Comparison of ENCODE assay signal across 31 mouse cellular contexts in genomic region chr4:109091241-109091777, GRCm38 (mm10).
DNase-seq lines count a peak whose midpoint lies in the region; ATAC-seq and TF ChIP-seq lines count a peak whose summit lies in the region.
"Had no signal": no experiment of that assay in that cellular context is flagged by ENCODE, and none has a peak within 500 bp of the region (broad histone marks: within the 10 kb centered on the region; RNA-seq: fewer than 3 reads in every experiment).

No protein-coding gene starts in this region.

- peak; percentile 25 for DNase-seq in forebrain, embryonic 14.5 days (ENCODE audit: low spot score)
- DNase-seq in forebrain, embryonic 10.5 days (ENCODE audit: extremely low spot score, low spot score), result no peak
- DNase-seq in forebrain, postnatal 0 days, result peak; percentile 26
- DNase-seq in forebrain, embryonic 11.5 days (ENCODE audit: low spot score), result no peak
- peak; percentile 58 for DNase-seq in 416B (ENCODE audit: low read depth)
- DNase-seq in brain, adult 2 months (ENCODE audit: low read depth, low spot score), result peak; percentile 26
- no peak for DNase-seq in cerebellum, adult 2 months
- DNase-seq: adrenal gland, adult 8-10 months; adrenal gland, postnatal 25 days; cerebellum, adult 11 months; cerebellum, adult 8-10 months; cerebellum, postnatal 10 days; cerebellum, postnatal 36 days; embryo, embryonic 11 days; gastrocnemius, adult 2 months; gastrocnemius, postnatal 14 days; heart, adult 11 months; heart, postnatal 10 days; heart, postnatal 36 days; kidney, adult 18-20 months; kidney, adult 9 months had no signal

- H3K27ac ChIP-seq in forebrain, embryonic 14.5 days (ENCODE audit: low read depth, low read length), result no peak overlapping the region
- H3K27ac ChIP-seq in forebrain, embryonic 10.5 days, result no peak overlapping the region
- no peak overlapping the region for H3K27ac ChIP-seq in forebrain, postnatal 0 days (ENCODE audit: low read depth, low read length)
- H3K27ac ChIP-seq in forebrain, embryonic 11.5 days (ENCODE audit: low read depth, low read length), result no peak overlapping the region
- H3K27ac ChIP-seq in hindbrain, embryonic 13.5 days, result no peak overlapping the region
- H3K27ac ChIP-seq in cerebellum, adult 2 months (ENCODE audit: insufficient read depth, low read length), result no peak overlapping the region
- H3K27ac ChIP-seq: hindbrain, embryonic 10.5 days; hindbrain, embryonic 14.5 days; hindbrain, postnatal 0 days had no signal

- no peaks in the 10 kb centered on the region for H3K36me3 ChIP-seq in forebrain, embryonic 14.5 days (ENCODE audit: control insufficient read depth, insufficient read depth, low read length)
- no peaks in the 10 kb centered on the region for H3K36me3 ChIP-seq in forebrain, embryonic 10.5 days (replicated peaks)
- no peaks in the 10 kb centered on the region for H3K36me3 ChIP-seq in forebrain, postnatal 0 days (ENCODE audit: insufficient read depth)
- H3K36me3 ChIP-seq in forebrain, embryonic 11.5 days (ENCODE audit: control insufficient read depth, insufficient read depth, low read length), result no peaks in the 10 kb centered on the region; the same call in 1 of the 2 replicates
- H3K36me3 ChIP-seq in hindbrain, embryonic 13.5 days, result peaks cover 4% of the 10 kb centered on the region

- no peak overlapping the region for H3K9ac ChIP-seq in forebrain, embryonic 14.5 days (ENCODE audit: low read length)
- no peak overlapping the region for H3K9ac ChIP-seq in forebrain, postnatal 0 days
- no peak overlapping the region for H3K9ac ChIP-seq in forebrain, embryonic 11.5 days (ENCODE audit: low read length)
- no peak overlapping the region for H3K9ac ChIP-seq in hindbrain, embryonic 13.5 days
- H3K9ac ChIP-seq: heart, embryonic 12.5 days; heart, embryonic 15.5 days; hindbrain, embryonic 14.5 days had no signal

- TF ChIP-seq POLR2A in cerebellum, adult 2 months (IDR thresholded peaks at IDR 0.05; ENCODE audit: borderline replicate concordance, insufficient read depth, low read length), result no peak

- no peaks in the 10 kb centered on the region for H3K4me1 ChIP-seq in forebrain, embryonic 14.5 days (ENCODE audit: control insufficient read depth, insufficient read depth, low read length)
- H3K4me1 ChIP-seq in forebrain, embryonic 10.5 days, result no peaks in the 10 kb centered on the region
- no peaks in the 10 kb centered on the region; the same call in 1 of the 2 replicates for H3K4me1 ChIP-seq in forebrain, postnatal 0 days (ENCODE audit: insufficient read depth)
- no peaks in the 10 kb centered on the region for H3K4me1 ChIP-seq in forebrain, embryonic 11.5 days (replicated peaks; ENCODE audit: control insufficient read depth, insufficient read depth, low read length)
- no peaks in the 10 kb centered on the region for H3K4me1 ChIP-seq in hindbrain, embryonic 13.5 days (replicated peaks)
- H3K4me1 ChIP-seq in cerebellum, adult 2 months (ENCODE audit: control insufficient read depth, insufficient read depth, low read length), result 0 out of 2 replicates have a peak, but pooled peaks cover 4% of the 10 kb centered on the region
- H3K4me1 ChIP-seq: hindbrain, embryonic 10.5 days had no signal

- no peaks in the 10 kb centered on the region for H3K27me3 ChIP-seq in forebrain, embryonic 14.5 days (replicated peaks; ENCODE audit: control insufficient read depth, insufficient read depth, low read length)
- H3K27me3 ChIP-seq in forebrain, embryonic 10.5 days (ENCODE audit: poor library complexity, severe bottlenecking), result no peaks in the 10 kb centered on the region
- H3K27me3 ChIP-seq in forebrain, postnatal 0 days (ENCODE audit: insufficient read depth, low read length), result no peaks in the 10 kb centered on the region
- no peaks in the 10 kb centered on the region for H3K27me3 ChIP-seq in forebrain, embryonic 11.5 days (ENCODE audit: control insufficient read depth, insufficient read depth, low read length)
- H3K27me3 ChIP-seq in hindbrain, embryonic 13.5 days, result no peaks in the 10 kb centered on the region
- H3K27me3 ChIP-seq in cerebellum, adult 2 months (ENCODE audit: control insufficient read depth, insufficient read depth, low read length), result no peaks in the 10 kb centered on the region
- H3K27me3 ChIP-seq: heart, embryonic 12.5 days; heart, embryonic 15.5 days had no signal

- no peak overlapping the region for H3K4me3 ChIP-seq in forebrain, embryonic 14.5 days (ENCODE audit: low read depth, low read length)
- no peak overlapping the region for H3K4me3 ChIP-seq in forebrain, embryonic 10.5 days
- H3K4me3 ChIP-seq in forebrain, postnatal 0 days (ENCODE audit: low read depth, low read length), result no peak overlapping the region
- H3K4me3 ChIP-seq in forebrain, embryonic 11.5 days (ENCODE audit: low read depth, low read length), result no peak overlapping the region
- no peak overlapping the region for H3K4me3 ChIP-seq in hindbrain, embryonic 13.5 days
- no peak overlapping the region for H3K4me3 ChIP-seq in cerebellum, adult 2 months (replicated peaks; ENCODE audit: insufficient read depth, low read depth, low read length)
- H3K4me3 ChIP-seq: gastrocnemius, adult 2 months; heart, embryonic 12.5 days; heart, embryonic 15.5 days; hindbrain, embryonic 10.5 days had no signal

- no peak for TF ChIP-seq CTCF in forebrain, postnatal 0 days (IDR thresholded peaks at IDR 0.05; ENCODE audit: low read depth)
- no peak for TF ChIP-seq CTCF in cerebellum, adult 2 months (IDR thresholded peaks at IDR 0.05; ENCODE audit: borderline replicate concordance, insufficient read depth, low read depth, low read length)

- no peak overlapping the region for H3K4me2 ChIP-seq in forebrain, embryonic 14.5 days (ENCODE audit: low read length)
- no peak overlapping the region for H3K4me2 ChIP-seq in forebrain, postnatal 0 days (ENCODE audit: low read depth)
- H3K4me2 ChIP-seq in forebrain, embryonic 11.5 days (ENCODE audit: low read depth, low read length, severe bottlenecking), result no peak overlapping the region
- H3K4me2 ChIP-seq in hindbrain, embryonic 13.5 days, result no peak overlapping the region
- H3K4me2 ChIP-seq: heart, embryonic 12.5 days; heart, embryonic 15.5 days; hindbrain, embryonic 14.5 days had no signal

- WGBS in forebrain, embryonic 14.5 days, result 77% methylated on average over 8 of the region's 8 CpGs
- WGBS in forebrain, embryonic 10.5 days, result 91% methylated on average over 8 of the region's 8 CpGs
- WGBS in forebrain, postnatal 0 days, result 56% methylated on average over 8 of the region's 8 CpGs
- WGBS in forebrain, embryonic 11.5 days, result 90% methylated on average over 8 of the region's 8 CpGs
- WGBS in hindbrain, embryonic 13.5 days, result 90% methylated on average over 8 of the region's 8 CpGs
- WGBS in cerebellum, adult 2 months, result 83% methylated on average over 8 of the region's 8 CpGs

- ATAC-seq in forebrain, embryonic 14.5 days, result no peak
- peak; percentile 74 for ATAC-seq in forebrain, postnatal 0 days
- ATAC-seq in forebrain, embryonic 11.5 days (replicated peaks; ENCODE audit: low FRiP score), result no peak
- no peak for ATAC-seq in hindbrain, embryonic 13.5 days (ENCODE audit: low FRiP score)
- ATAC-seq: activated CD4-positive, CD25-positive, alpha-beta regulatory T cell, adult 4 months; CD4-positive, CD25-positive, alpha-beta regulatory T cell, adult 4 months; hindbrain, postnatal 0 days; inflammation-experienced regulatory T-cells, adult 6 months; intestine, embryonic 16.5 days had no signal

- no peaks in the 10 kb centered on the region for H3K9me3 ChIP-seq in forebrain, embryonic 14.5 days (replicated peaks; ENCODE audit: control insufficient read depth, low read length)
- H3K9me3 ChIP-seq in forebrain, embryonic 10.5 days, result no peaks in the 10 kb centered on the region
- no peaks in the 10 kb centered on the region for H3K9me3 ChIP-seq in forebrain, postnatal 0 days (ENCODE audit: low read length)
- H3K9me3 ChIP-seq in forebrain, embryonic 11.5 days (ENCODE audit: control insufficient read depth, low read length), result no peaks in the 10 kb centered on the region
- H3K9me3 ChIP-seq in hindbrain, embryonic 13.5 days, result no peaks in the 10 kb centered on the region
- H3K9me3 ChIP-seq: heart, embryonic 12.5 days; heart, embryonic 15.5 days; hindbrain, embryonic 10.5 days had no signal

Comparison
In these comparisons a context has a peak if more than half of its experiments do, and no peak if none do; other contexts are left out.
1. DNase-seq: peak in forebrain, embryonic 14.5 days (single experiment), forebrain, postnatal 0 days (single experiment), 416B (single experiment) and brain, adult 2 months (single experiment); none in forebrain, embryonic 10.5 days (single experiment), forebrain, embryonic 11.5 days (single experiment) and cerebellum, adult 2 months (0 of 2).